Mouse (Mus musculus) right cerebral cortex, adult 18-20 months (tissue): ENCODE data around the gene Fthl17a.

ENCODE experiments used
- DNase-seq: peaks from one replicate; pipeline ENCODE4 v3.0.0; 2022; ENCODE audit warnings: mixed read lengths

The Fthl17a gene

DNA sequence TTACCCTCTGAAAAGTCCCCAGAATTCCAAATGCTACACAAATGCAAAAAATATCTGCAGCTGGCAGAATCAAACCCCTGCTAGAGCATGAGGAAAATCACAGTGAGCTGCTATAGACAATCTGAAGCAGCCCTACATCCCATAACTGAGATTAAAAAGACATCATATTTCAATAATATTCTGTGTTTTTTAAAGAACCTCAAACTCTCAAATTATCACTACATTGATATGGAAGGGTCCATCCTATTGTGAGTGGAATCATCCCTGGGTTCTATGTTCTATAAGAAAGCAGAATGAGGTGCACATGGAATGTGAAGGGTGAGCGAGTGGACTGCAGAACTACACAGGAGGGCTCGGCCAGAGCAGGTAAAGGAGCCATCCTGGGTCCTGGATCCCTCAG, at the start of gene Fthl17a:
Fthl17a (plus strand) TSS at position 301 of the 400 bp plus-strand sequence.
- DNase-seq, result no peak

- no peak for DNase-seq
Measured at GRCm38 (mm10) chrX:85207001-85207400, 42.5 kb upstream of the Fthl17a start.

GRCm38 (mm10) chrX:85226883-85227282, 22.6 kb upstream of the Fthl17a start:
- DNase-seq, result no peak

DNA sequence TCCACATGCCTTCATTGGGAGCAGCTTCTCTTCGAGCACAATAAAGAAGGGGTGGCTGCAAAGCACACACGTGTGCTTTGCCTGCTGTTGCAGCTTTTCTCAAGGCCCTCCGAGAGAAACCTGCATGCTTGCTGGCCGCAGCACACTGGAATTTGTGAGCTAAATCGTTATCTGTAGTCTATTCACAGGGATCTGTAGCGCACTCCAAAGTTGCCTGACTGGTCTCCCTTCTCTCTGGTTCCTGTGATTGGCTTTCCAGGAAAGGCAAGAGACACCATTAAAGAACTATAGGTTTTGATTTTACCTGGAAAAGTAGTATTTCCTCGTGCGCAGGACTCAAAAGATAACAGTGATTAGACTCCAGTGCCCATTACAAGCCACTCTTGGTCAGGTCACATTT, 22.3 kb downstream of the Fthl17a start:
- no peak for DNase-seq

GRCm38 (mm10) chrX:85272296-85272695, 22.8 kb downstream of the Fthl17a start:
- DNase-seq, result no peak

DNA sequence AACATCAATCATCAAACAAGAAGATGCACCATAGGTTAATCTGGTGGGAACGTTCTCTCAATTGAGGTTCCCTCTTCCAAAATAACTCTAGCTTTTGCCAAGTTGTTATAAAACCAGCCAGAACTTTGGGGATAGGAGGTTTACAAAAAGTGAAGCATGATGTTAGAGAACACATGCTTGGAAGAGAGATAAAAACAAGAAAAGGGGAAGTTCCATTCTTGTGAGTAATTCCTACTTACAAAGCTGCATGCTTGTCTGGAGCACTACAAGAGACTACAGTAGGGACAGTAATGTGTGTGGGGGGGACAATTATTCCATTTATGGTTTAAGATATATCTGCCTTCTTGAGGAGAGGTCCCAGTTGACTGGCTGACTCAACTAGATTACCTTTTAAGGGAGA, 40.4 kb downstream of the Fthl17a start:
- no peak for DNase-seq

DNA sequence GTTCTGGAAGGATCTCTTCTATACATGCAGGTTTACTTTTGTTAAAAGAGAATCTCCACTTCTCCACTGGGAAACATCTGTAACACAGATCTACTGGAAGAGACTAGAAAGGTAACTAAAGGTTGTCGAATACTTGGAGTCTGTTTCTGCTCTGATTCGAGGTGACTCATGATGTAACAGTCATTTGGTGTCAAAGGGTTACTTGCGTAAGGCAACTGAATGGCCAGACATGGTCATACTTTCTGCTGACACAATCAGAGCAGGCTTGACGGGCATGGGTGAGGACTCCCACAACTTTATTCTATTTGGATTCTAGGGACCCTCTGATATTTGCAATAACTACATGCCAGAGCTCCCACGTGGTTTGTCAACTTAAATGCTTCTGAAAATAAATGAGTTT, 43.3 kb downstream of the Fthl17a start:
- DNase-seq, result no peak

- DNase-seq, result no peak
Measured at GRCm38 (mm10) chrX:85294001-85294400, 44.5 kb downstream of the Fthl17a start.

DNA sequence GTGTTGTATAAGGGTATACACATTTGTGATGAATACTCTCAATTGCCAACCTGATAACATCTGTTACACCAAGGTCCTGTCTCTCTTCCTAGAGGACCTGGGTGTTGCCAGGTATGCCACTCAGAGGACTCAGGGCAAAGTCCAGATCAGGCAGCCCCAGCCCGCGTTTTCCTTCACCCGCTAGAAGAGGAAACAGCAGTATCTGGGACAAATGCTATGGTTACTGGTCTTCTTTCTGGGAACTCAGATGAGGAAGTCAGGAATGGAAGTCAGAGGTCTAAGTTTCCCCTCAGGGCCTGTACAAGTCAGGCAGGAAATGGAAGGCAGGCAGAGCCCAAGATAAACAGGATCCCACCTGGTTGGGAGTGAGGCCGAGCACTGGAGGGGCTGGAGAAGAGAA, 55.2 kb downstream of the Fthl17a start:
- no peak for DNase-seq

GRCm38 (mm10) chrX:85318576-85318975, 69.1 kb downstream of the Fthl17a start:
- no peak for DNase-seq

DNA sequence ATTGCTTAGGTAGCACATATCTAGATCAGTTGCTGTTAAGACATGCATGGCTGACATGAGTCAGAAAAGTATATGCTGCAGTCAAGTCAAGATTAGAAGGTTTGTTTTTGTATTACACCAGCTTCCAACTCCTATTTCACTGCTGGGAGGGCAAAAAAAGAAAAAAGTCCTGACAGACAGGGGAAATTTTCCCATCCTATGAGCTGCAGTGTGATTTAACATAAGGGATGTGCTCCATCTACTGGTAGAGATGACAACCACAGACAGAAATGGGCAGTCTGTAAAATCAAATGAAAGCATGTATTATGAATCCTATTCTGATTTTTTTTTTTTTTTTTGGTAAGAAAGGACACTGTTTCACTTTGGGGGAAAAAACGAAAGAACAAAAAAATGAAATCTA, 69.7 kb downstream of the Fthl17a start:
- DNase-seq, result peak; percentile 5
